ENCODE assay signal across 9 mouse cellular contexts in the genomic region with DNA sequence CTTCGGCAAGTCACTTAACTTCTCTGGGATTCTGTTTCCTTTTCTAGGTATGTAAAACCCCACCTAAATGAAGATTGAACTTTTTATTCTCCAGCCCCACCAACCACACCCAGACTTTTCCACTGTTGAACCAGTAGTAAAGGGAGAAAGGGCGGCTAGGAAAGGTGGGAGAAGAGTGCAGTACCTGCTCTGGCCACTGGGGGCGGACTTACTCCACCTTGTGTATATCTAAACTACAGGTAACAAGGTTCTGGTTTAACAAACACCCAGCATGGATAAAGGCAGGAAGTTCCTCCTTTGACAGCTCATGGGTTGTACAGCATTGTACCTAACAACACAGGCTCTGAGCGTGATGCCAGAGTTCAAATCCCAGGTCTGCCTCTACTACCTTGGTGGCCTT. TPM values are rescaled to one million over a fixed set of nuclear protein-coding genes. Genes with fewer than 3 reads are reported as not detected.
DNase-seq lines count a peak whose midpoint lies in the region; ATAC-seq and TF ChIP-seq lines count a peak whose summit lies in the region.
"Had no signal": no experiment of that assay in that cellular context is flagged by ENCODE, and none has a peak within 500 bp of the region (broad histone marks: within the 10 kb centered on the region; RNA-seq: fewer than 3 reads in every experiment).

No protein-coding gene starts in this region.

- no peak overlapping the region for H3K27ac ChIP-seq in left cerebral cortex, adult 2 months
- H3K27ac ChIP-seq: limb, embryonic 15.5 days had no signal

- intact Hi-C loops in left cerebral cortex, adult 2 months (cut with DNase I): loop anchor here (1.0 kb wide), 1 partner anchor 200 kb away; no protein-coding TSS in a partner anchor
- intact Hi-C loops in left cerebral cortex, postnatal 10 days (cut with DNase I): no loop called here

- peak; percentile 83 for ATAC-seq in megakaryocyte progenitor cell, adult 5-6 weeks (replicated peaks; ENCODE audit: poor library complexity)

- peak; percentile 31 to 75 for DNase-seq in adrenal gland, adult (ENCODE audit: inconsistent age in 2 of 2, low spot score in 1 of 2)
- no peak for DNase-seq in adrenal gland, adult 8-10 months
- peak in 1 of 2 experiments; percentile 47 for DNase-seq in left cerebral cortex, adult 2 months (ENCODE audit: extremely low spot score in 1 of 2, low spot score in 2 of 2)
- no peak for DNase-seq in left cerebral cortex, postnatal 10 days (ENCODE audit: extremely low spot score in 1 of 2, low spot score in 2 of 2)
- DNase-seq in adrenal gland, postnatal 14 days: peak; percentile 62
- peak; percentile 60 for DNase-seq in induced T-regulatory cell, adult 2 months (ENCODE audit: low read depth)
- DNase-seq in T-cell, adult 2 months (ENCODE audit: low spot score): no peak

- TF ChIP-seq CTCF in left cerebral cortex, adult 2 months (IDR thresholded peaks at IDR 0.05): peak; percentile 91

- H3K4me3 ChIP-seq in left cerebral cortex, adult 2 months: no peak overlapping the region
- H3K4me3 ChIP-seq: limb, embryonic 15.5 days had no signal

RNA-seq across cellular contexts. Expression of gene Mafb, which starts 11.4 kb away (rescaled TPM):
- 10 to 100 TPM; 13.0 to 15.2 (median 14.0) TPM for total RNA-seq in adrenal gland, adult 8-10 months (2022)
- 10 to 100 TPM; 20.3 to 20.6 TPM for total RNA-seq in left cerebral cortex, adult 2 months (2021)
- total RNA-seq in left cerebral cortex, postnatal 10 days (2021): 10 to 100 TPM; 19.9 to 21.6 TPM
- 21.0 and 23.4 TPM in 2 replicates for total RNA-seq in adrenal gland, postnatal 14 days (2021)
- total RNA-seq in megakaryocyte progenitor cell, adult 5-6 weeks (2015): 0.39 and 0.83 TPM in 2 replicates
- total RNA-seq in megakaryocyte progenitor cell, adult 5-6 weeks (2017): 0.08 and 0.14 TPM in 2 replicates

RNA-seq across cellular contexts. Expression of gene Gm826, which starts 44.3 kb away (rescaled TPM):
- 1 to 10 TPM in 2 of 4 experiments, under 1 TPM in 2; 0.52 to 1.2 (median 0.83) TPM for total RNA-seq in adrenal gland, adult 8-10 months (2022)
- not detected for total RNA-seq in left cerebral cortex, adult 2 months (2021)
- not detected for total RNA-seq in left cerebral cortex, postnatal 10 days (2021)
- 3.5 and 5.0 TPM in 2 replicates for total RNA-seq in adrenal gland, postnatal 14 days (2021)
- not detected in 2 replicates for total RNA-seq in megakaryocyte progenitor cell, adult 5-6 weeks (2015)
- not detected in 2 replicates for total RNA-seq in megakaryocyte progenitor cell, adult 5-6 weeks (2017)

Comparison
In these comparisons a context has a peak if more than half of its experiments do, and no peak if none do; other contexts are left out.
1. DNase-seq: peak in adrenal gland, adult (2 of 2), adrenal gland, postnatal 14 days (single experiment) and induced T-regulatory cell, adult 2 months (single experiment); none in adrenal gland, adult 8-10 months (single experiment), left cerebral cortex, postnatal 10 days (0 of 2) and T-cell, adult 2 months (single experiment).
2. RNA of gene Mafb, which starts 11.4 kb away (total RNA-seq): 21.0 to 23.4 TPM in adrenal gland, postnatal 14 days, 19.9 to 21.6 TPM in left cerebral cortex, postnatal 10 days, 20.3 to 20.6 TPM in left cerebral cortex, adult 2 months and 13.0 to 15.2 TPM in adrenal gland, adult 8-10 months; 0.08 to 0.83 TPM in megakaryocyte progenitor cell, adult 5-6 weeks; every median in the first group is over 4 times any median in the second.